Mouse (Mus musculus) embryo, embryonic 11.5 days (tissue): ENCODE results near the gene Tceal7.
"Not testable (repeated sequence)": the region's sequence is repeated elsewhere in the genome, so short reads cannot be mapped to it uniquely, and the experiment has no call there.

Source experiments
- DNase-seq: peaks from one replicate; pipeline ENCODE4 v3.0.0-alpha.2; 2012; ENCODE audit warnings: low read depth, low spot score

Tceal7 gene

GRCm38 (mm10) chrX:136214729-136215677 is at the start of gene Tceal7, which contains the start of gene Bex1:
Gene Tceal7 (plus strand): TSS chrX:136214779.
Gene Bex1 (minus strand): TSS chrX:136215513.
- not testable (repeated sequence) for DNase-seq

DNA sequence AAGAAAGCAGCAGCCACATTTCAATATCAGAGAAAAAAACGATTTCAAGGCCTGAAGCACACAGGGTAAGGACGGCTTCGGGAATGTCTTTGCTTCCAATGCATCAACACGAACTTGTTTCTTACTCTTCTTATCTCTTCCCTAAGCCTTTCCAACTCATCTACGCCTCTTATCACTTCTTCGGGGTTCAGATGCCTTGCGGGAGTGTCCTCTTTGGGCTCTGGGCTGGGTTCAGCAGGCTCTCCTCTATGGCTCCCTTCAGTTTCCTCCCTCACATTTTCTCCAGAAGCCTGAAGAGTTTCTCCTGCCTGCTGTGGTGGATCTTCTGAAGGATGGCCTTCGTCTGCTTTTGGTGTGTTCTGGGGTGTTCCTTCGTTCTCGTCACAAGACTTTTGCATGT is 44.0 kb upstream of the Tceal7 start:
- DNase-seq = no peak

- DNase-seq = peak; percentile 55
Measured at GRCm38 (mm10) chrX:136171189-136172117, 43.1 kb upstream of the Tceal7 start.

GRCm38 (mm10) chrX:136172118-136172551 is 42.4 kb upstream of the Tceal7 start, which contains the start of gene Tceal8:
Gene Tceal8 (minus strand): TSS chrX:136172342.
- DNase-seq = peak; percentile 76

GRCm38 (mm10) chrX:136172786-136173185 is 41.8 kb upstream of the Tceal7 start:
- DNase-seq = no peak

DNA sequence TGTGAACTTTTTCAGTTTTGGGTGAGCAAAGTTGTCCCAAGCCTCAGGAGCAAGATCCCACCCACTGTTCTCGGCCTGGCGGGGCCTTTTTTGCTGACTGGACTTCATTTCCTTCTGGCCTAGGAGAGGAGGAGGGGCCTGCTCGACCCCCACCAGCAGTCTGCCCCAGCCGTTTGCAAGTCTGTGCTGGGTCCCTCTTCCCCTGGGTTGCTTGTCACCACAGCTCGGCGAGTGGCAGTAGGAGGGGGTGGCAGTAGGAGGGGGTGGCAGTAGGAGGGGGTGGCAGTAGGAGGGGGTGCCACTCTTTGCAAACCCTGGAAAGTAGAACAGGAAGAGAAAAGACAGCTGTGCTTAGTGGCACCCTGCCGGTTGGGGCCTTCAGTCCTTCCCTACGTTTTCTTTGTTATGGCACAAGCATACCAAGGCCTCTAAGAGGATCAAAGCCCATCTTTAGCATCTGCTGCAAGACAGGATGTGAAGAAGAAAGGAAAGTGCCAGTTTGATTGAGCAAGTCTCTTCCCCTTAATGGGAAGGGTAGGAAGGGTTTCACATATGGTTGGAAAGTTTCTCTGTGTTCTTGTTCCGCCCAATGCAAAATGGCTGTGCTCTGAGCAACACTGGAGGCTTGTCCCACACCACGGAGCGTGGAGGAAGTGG is 33.6 kb upstream of the Tceal7 start:
- no peak for DNase-seq

DNA sequence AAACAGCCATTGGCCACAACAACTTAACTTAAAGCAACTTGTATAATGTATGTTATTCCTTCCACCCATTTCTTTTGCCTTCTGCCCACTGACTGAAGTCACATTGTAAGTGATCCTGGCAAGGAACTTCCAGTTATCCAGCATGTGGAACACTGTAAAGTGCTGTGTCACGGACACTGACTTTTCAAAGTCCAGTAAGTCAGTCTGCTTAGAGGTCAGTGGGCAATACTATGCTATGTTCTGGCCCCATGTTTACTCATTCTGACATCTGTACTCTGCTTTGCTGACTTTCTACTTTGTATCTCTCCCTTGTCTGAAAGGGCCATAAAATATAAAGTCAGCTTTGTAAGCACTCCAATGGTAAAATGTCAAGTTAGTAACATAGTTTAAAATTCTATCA is 31.5 kb upstream of the Tceal7 start:
- no peak for DNase-seq

- no peak for DNase-seq
Measured at GRCm38 (mm10) chrX:136195193-136195944, 19.2 kb upstream of the Tceal7 start.

DNA sequence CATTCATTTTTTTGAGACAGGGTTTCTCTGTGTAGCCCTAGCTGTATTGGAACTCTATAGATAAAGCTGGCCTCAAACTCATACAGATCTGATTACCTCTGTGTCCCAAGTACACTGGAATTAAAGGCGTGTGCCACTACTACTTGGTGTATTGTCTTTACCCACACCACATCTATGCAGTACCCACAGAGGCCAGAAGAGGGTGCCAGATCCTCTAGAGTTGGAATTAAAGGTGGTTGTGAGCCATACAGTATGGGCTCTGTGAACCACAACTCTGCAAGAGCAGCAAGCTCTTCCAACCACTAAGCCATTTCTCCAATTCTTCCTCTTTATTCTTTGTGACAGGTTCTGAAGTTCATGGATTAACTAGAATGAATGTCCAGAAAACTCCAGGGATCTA is 17.7 kb upstream of the Tceal7 start:
- DNase-seq = no peak

GRCm38 (mm10) chrX:136203257-136203656 is 11.3 kb upstream of the Tceal7 start:
- DNase-seq = no peak

- peak; percentile 26 for DNase-seq
Measured at GRCm38 (mm10) chrX:136203664-136204066, 10.9 kb upstream of the Tceal7 start, which contains the start of gene Tceal5. Gene Tceal5 (minus strand): TSS chrX:136203876.

DNA sequence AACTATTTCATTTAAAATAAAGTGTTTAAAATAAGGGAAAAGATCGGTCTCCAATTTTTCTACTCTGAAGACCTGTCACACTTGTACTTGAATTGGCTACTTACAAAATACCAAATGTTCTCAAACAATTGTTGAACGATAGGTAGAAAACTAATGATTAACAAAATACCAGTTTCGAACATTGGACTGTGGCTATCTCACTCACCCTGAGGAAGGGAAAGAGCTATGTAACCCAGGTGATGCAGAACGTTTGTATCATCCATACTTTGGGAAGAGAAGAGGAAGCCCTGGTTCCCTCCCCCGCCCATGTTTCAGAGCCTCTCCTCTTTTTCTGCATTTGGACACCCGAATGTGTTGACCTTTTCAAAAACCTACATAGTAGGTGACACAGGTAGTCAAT is 10.2 kb upstream of the Tceal7 start:
- DNase-seq = no peak

GRCm38 (mm10) chrX:136213396-136213795 is 1.2 kb upstream of the Tceal7 start:
- no peak for DNase-seq

GRCm38 (mm10) chrX:136216303-136216702 is 1.7 kb downstream of the Tceal7 start:
- DNase-seq = no peak

DNA sequence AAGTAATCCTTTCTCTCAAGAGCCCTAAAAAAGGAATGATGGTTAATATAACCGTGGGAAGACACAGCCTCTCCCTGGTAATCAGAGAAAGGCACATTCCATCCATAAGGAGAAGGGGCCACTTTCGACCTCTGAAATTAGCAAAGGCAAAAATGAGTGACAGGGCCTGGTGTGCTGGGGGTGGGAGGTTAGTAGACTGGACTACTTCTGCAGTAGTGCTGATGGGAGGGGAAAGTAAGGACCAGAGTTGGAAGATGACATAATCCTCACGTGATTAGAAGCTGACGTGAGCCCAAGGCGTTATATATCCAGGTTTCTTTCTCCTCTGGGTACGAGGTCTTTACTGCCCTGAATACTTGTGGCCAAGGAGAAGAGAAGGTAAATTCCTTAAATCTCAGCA is 9.1 kb downstream of the Tceal7 start:
- DNase-seq = no peak

GRCm38 (mm10) chrX:136227768-136228167 is 13.2 kb downstream of the Tceal7 start:
- DNase-seq = no peak

DNA sequence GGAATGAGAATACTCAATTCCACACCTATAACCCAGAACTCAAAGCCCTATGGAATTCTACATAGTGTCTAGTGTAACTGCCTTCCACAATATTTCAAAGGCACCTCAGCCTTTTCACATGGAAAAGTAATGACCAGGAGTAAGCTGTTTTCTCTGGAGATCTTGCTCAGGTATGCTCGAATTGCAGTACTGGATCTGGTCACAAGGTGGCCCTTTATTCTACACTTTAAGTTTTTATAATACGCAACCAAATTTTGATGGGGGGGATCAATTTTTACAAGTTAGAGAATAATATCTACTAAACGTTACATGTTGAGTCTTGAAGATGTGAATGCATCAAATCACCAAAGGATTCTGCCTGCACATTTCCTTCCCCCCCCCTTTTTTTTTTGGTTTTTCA is 23.5 kb downstream of the Tceal7 start:
- DNase-seq = no peak

DNA sequence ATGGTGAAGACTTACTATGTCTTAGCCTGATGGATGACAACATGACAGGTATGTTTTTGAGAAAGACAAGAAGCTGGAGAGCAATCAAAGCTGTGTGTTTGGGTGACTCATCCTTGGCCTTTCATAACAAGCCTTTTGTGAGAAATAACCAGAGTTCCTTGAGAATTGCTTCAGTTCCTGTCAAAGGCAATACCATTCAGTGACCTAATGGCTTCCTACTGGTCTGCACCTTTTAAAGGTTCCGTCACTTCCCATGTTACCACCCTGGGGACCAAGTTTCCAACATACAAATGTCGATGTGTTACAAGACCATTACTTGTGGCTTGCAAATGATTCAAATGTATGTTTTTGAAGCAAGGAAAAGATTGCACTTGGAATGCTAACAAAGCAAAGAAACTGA is 28.6 kb downstream of the Tceal7 start:
- no peak for DNase-seq

GRCm38 (mm10) chrX:136244574-136245229 is 30.1 kb downstream of the Tceal7 start, which contains the start of gene Tceal9:
Gene Tceal9 (plus strand): TSS chrX:136245079.
- peak; percentile 66 for DNase-seq

GRCm38 (mm10) chrX:136245521-136246071 is 31.0 kb downstream of the Tceal7 start:
- DNase-seq = no peak
